Mouse (Mus musculus): ENCODE data around the gene Cldn9. TPM values are rescaled to one million over a fixed set of nuclear protein-coding genes. Genes with fewer than 3 reads are reported as not detected.

Cldn9 gene
- polyA plus RNA-seq, 1 experiment from 2014 or later, result 1.8 TPM

Other genes starting within 250 kb of the Cldn9 start
- not detected in 2 replicates for gene Vmn2r117, start 204.3 kb downstream of the Cldn9 start, polyA plus RNA-seq (2015; fragmentation: Nextera tagmentation; extraction: Ambion mirVana)
- 16.1 and 18.8 TPM in 2 replicates for gene Zfp213, start 119.8 kb downstream of the Cldn9 start, polyA plus RNA-seq (2015; fragmentation: Nextera tagmentation; extraction: Ambion mirVana)
- 10.3 and 12.7 TPM in 2 replicates for gene Zfp13, start 84.5 kb downstream of the Cldn9 start, polyA plus RNA-seq (2015; fragmentation: Nextera tagmentation; extraction: Ambion mirVana)
- gene Zscan10, start 83.2 kb downstream of the Cldn9 start, polyA plus RNA-seq (2015; fragmentation: Nextera tagmentation; extraction: Ambion mirVana), result 0.12 and 0.18 TPM in 2 replicates
- gene Mmp25, start 38.7 kb downstream of the Cldn9 start, polyA plus RNA-seq (2015; fragmentation: Nextera tagmentation; extraction: Ambion mirVana), result 0.66 and 0.78 TPM in 2 replicates
- 9.9 and 12.2 TPM in 2 replicates for gene Bicdl2, start 23.5 kb downstream of the Cldn9 start, polyA plus RNA-seq (2015; fragmentation: Nextera tagmentation; extraction: Ambion mirVana)
- gene Hcfc1r1, start 10.4 kb downstream of the Cldn9 start, polyA plus RNA-seq (2015; fragmentation: Nextera tagmentation; extraction: Ambion mirVana), result 73.7 and 84.8 TPM in 2 replicates
- gene Thoc6, start 10.1 kb downstream of the Cldn9 start, polyA plus RNA-seq (2015; fragmentation: Nextera tagmentation; extraction: Ambion mirVana), result 37.8 and 39.9 TPM in 2 replicates
- 23.8 and 25.4 TPM in 2 replicates for gene Tnfrsf12a, start 6.6 kb downstream of the Cldn9 start, polyA plus RNA-seq (2015; fragmentation: Nextera tagmentation; extraction: Ambion mirVana)
- gene Cldn6, start 4.8 kb downstream of the Cldn9 start, polyA plus RNA-seq (2015; fragmentation: Nextera tagmentation; extraction: Ambion mirVana), result 92.7 and 122 TPM in 2 replicates
- gene 1520401A03Rik, start 38.8 kb upstream of the Cldn9 start, polyA plus RNA-seq (2015; fragmentation: Nextera tagmentation; extraction: Ambion mirVana), result 0.06 and 0.22 TPM in 2 replicates
- gene Pkmyt1, start 42.3 kb upstream of the Cldn9 start, polyA plus RNA-seq (2015; fragmentation: Nextera tagmentation; extraction: Ambion mirVana), result 47.4 and 49.9 TPM in 2 replicates
- gene Paqr4, start 56.8 kb upstream of the Cldn9 start, polyA plus RNA-seq (2015; fragmentation: Nextera tagmentation; extraction: Ambion mirVana), result 22.6 and 23.2 TPM in 2 replicates
- 0.49 and 0.74 TPM in 2 replicates for gene Kremen2, start 61.8 kb upstream of the Cldn9 start, polyA plus RNA-seq (2015; fragmentation: Nextera tagmentation; extraction: Ambion mirVana)
- gene Flywch1, start 87.6 kb upstream of the Cldn9 start, polyA plus RNA-seq (2015; fragmentation: Nextera tagmentation; extraction: Ambion mirVana), result 48.9 and 50.5 TPM in 2 replicates
- gene Flywch2, start 102.1 kb upstream of the Cldn9 start, polyA plus RNA-seq (2015; fragmentation: Nextera tagmentation; extraction: Ambion mirVana), result 18.1 and 23.5 TPM in 2 replicates
- gene Srrm2, start 106.5 kb upstream of the Cldn9 start, polyA plus RNA-seq (2015; fragmentation: Nextera tagmentation; extraction: Ambion mirVana), result 448 and 501 TPM in 2 replicates
- gene Elob, start 145.1 kb upstream of the Cldn9 start, polyA plus RNA-seq (2015; fragmentation: Nextera tagmentation; extraction: Ambion mirVana), result 938 and 1,022 TPM in 2 replicates
- gene Prss33, start 152.0 kb upstream of the Cldn9 start, polyA plus RNA-seq (2015; fragmentation: Nextera tagmentation; extraction: Ambion mirVana), result 0.17 TPM in 1 of 2 replicates, not detected in the other
- gene Prss32, start 159.8 kb upstream of the Cldn9 start, polyA plus RNA-seq (2015; fragmentation: Nextera tagmentation; extraction: Ambion mirVana), result 2.9 and 4.0 TPM in 2 replicates
- 1.6 and 1.9 TPM in 2 replicates for gene Prss41, start 160.1 kb upstream of the Cldn9 start, polyA plus RNA-seq (2015; fragmentation: Nextera tagmentation; extraction: Ambion mirVana)
- gene Prss21, start 184.0 kb upstream of the Cldn9 start, polyA plus RNA-seq (2015; fragmentation: Nextera tagmentation; extraction: Ambion mirVana), result not detected in 2 replicates
- gene Dcpp1, start 196.8 kb upstream of the Cldn9 start, polyA plus RNA-seq (2015; fragmentation: Nextera tagmentation; extraction: Ambion mirVana), result not detected in 2 replicates
- gene Dcpp2, start 196.9 kb upstream of the Cldn9 start, polyA plus RNA-seq (2015; fragmentation: Nextera tagmentation; extraction: Ambion mirVana), result not detected in 2 replicates
- not detected in 2 replicates for gene Dcpp3, start 233.4 kb upstream of the Cldn9 start, polyA plus RNA-seq (2015; fragmentation: Nextera tagmentation; extraction: Ambion mirVana)